Mouse (Mus musculus) CD4-positive naive resting alpha-beta T cell, adult 57 days (primary cell): ENCODE results near the gene Stxbp4. TPM values are rescaled to one million over a fixed set of nuclear protein-coding genes. Genes with fewer than 3 reads are reported as not detected.

ENCODE experiments used
- total RNA-seq: library from RNA; stranded (reverse); gene quantifications from one replicate; pipeline ENCODE4 v1.2.4, GENCODE M21; 2023

Stxbp4 gene
- 4.3 TPM for total RNA-seq

GRCm38 (mm10) chr11:90637440-90638311 is at the start of gene Stxbp4, which contains the start of gene Cox11:
Gene Stxbp4 (minus strand): TSS chr11:90638084.
Gene Cox11 (plus strand): TSS chr11:90638173.

Other genes starting within 250 kb of the Stxbp4 start
- 0.30 TPM for gene Hlf, start 247.2 kb downstream of the Stxbp4 start, total RNA-seq
- gene Cox11, start 89 bp upstream of the Stxbp4 start, total RNA-seq, result 15.4 TPM
- gene Tom1l1, start 50.3 kb upstream of the Stxbp4 start, total RNA-seq, result not detected